Mouse (Mus musculus): Measurements from ENCODE around the gene Esam.

The Esam gene

GRCm38 (mm10) chr9:37527396-37528224 is at the start of gene Esam:
Gene Esam, plus strand, starts transcription at chr9:37528078.
- DNase-seq = peak; percentile 84

- DNase-seq = no peak
These were observed 42.7 kb upstream of the Esam start for GRCm38 (mm10) chr9:37485146-37485545.

GRCm38 (mm10) chr9:37488041-37488440 is 39.8 kb upstream of the Esam start:
- DNase-seq = no peak

GRCm38 (mm10) chr9:37488611-37489396 is 39.1 kb upstream of the Esam start, which contains the start of gene Msantd2:
Gene Msantd2, plus strand, starts transcription at chr9:37489319.
- DNase-seq = peak; percentile 88

DNA sequence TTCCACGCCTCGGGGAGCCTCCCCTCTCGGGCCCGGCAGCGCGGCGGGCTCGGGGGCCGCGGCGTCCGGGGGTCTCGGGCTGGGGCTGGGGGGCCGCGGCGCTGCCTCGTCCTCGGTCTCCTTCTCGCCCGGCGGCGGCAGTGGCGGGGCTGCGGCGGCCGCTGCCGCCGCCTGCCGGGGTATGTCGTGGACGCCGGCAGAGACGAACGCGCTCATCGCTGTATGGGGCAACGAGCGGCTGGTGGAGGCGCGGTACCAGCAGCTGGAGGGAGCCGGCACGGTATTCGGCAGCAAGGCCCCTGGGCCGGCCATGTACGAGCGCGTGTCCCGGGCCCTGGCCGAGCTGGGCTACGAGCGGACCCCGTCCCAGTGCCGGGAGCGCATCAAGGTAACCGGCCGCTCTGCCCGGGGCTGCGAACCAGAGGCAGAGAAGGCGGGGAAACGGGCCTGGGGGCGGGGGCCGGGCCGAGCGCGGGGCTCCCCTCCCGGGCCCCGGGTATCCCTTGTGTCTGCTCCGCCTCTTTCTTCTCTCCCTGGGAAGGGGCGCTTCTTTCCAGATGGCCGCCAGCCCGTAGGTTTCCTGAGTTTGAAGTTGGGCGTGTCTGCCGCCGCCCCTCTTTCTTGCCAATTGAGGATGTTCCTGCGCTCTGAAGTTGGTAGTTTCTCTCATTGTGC is 38.3 kb upstream of the Esam start:
- peak; percentile 22 for DNase-seq

GRCm38 (mm10) chr9:37495761-37496160 is 32.1 kb upstream of the Esam start:
- no peak for DNase-seq

DNA sequence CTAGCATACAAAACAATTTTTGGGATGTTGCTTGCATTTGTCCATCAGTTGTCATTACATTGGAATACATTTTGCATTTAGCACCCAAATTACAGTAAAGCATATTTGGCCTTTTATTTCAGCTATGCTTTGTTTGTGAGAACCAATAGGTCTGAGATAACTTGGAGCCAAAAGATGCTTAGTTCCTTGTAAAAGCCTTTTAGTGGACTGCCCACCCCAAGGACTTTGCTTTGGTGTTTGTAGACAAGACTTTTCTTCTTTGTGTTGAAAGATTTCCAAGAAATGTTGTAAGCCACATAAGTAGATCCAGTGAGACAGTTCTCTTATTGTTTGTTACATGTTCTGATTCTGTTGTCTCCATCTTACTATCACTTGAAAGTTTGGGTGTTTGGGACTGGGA is 31.6 kb upstream of the Esam start:
- DNase-seq = no peak

DNA sequence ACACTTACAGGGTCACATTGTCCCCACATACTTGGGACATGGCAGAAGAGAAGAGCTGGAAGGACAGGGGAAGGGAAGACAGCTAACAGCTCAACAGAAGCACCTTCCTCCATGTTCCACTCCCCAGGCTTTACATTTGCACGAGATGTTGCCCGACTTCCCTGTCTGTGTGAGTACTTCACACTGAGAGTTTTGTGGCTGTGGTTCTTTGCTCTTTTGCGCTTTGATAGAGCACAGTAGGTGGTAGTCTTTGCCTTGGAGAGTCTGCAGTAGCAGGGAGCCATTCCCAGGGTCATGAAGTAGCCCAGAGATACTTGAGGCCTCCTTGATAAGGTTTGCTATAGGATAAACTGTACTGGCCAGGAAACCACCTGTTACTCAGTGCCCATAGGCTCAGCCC is 27.7 kb upstream of the Esam start:
- DNase-seq = no peak

DNA sequence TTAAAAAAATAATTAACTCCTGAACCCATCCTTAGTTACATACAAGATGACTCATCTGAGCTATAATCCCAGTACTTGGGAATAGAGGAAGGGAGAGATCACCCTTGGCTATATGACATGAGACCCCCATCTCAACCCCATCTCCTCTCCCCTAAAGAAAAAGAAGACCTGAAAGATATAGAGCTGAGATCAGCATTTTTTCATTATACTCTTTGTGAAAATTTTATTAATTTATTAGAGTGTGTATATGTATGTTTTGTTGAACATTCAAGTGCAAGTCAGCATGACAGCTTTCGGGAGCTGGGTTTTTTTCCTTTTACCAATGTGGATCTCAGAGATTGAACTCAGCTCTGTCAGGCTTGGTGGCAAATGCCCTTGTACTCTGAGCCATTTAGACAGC is 26.7 kb upstream of the Esam start:
- DNase-seq = no peak

DNA sequence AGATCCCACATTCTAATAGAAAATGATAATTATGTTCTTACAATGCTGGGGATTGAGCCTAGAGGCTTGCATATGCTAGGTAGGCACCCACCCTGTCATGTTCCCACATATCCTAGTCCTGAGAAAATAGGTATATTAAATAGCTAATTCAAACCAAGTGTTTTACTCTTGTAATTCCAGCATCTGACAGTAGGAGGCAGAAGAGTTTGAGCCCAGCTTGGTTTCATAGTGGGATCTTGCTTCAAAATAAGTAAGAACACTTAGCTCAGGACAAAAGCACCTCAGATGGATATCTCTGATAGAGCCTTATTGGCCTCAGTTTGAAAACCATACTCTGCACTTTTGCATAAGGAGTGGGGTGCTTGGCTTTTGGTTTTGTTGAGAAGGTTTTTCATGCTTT is 23.5 kb upstream of the Esam start:
- DNase-seq = no peak

DNA sequence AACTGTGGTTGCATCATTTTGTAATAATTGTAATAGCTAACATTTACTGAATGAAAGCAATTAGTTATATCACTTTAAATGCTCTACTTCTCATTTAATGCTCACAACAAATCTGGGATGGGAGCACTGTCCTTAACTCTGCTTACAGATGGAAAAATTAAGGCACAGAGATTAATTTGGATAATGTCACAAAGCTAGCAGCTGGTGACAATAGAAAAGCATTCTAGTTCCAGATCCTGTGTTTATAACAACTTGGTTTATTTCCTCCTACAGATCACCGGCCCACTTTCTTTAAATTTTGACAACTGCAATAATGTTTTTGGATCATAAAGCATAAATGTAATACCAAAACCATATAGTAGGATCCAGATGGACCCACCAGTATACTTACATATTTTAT is 21.9 kb upstream of the Esam start:
- DNase-seq = no peak

DNA sequence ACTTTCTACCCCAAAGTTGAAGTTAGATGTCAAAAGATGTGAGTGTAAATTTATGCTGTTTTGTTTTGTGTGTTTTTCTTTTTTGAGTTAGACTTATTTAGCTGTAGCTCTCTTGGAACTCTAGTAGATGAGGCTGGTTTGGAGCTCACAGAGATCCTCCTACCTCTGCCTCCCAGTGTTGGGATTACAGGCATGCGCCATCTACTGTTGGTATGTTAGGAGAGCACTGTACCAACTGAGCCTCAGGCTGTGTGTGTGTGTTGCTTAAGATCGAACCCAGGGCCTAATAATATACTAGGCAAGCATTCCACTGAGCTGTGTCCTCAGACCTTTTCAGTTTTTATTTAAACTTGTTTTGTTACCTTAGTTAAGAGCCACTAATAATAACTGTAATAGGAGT is 15.8 kb upstream of the Esam start:
- DNase-seq = no peak

DNA sequence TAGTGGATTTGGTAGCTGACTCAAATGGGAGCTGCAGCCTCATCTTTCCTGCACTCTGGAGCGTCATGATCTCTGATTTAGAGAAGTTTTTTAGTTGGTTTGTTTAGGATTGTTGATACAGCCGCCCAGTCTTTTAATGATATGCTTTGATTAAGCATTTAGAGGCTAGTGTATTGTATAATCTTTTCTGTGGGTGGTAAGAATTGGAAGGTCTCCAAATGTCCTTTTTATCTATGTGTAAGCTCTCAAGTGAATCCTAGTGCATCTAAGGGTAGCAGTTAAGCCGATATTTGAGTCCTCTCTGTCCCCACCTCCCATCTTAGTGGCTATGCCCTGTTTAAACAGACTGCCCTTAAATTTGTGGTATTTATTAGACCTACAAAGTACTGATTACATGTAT is 13.4 kb upstream of the Esam start:
- no peak for DNase-seq

DNA sequence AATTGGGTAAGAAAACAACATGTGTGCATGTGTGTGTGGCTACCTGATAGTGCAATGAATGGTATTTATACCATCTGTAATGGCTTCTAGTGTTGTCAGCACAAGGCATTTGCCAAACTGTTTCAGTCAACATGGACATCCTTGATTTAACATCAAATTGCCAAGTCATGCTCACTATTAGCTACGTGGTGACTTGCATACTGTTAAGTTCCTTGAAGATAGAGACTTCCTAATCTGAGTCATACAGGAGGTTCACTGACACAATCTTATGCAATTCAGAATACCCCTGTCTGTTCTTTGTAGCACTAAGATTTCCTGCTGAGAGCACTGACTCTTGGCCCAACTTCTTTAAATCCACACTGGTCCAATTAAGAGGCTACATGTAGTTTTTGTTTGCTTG is 10.4 kb upstream of the Esam start:
- no peak for DNase-seq

GRCm38 (mm10) chr9:37518991-37519390 is 8.9 kb upstream of the Esam start:
- no peak for DNase-seq

DNA sequence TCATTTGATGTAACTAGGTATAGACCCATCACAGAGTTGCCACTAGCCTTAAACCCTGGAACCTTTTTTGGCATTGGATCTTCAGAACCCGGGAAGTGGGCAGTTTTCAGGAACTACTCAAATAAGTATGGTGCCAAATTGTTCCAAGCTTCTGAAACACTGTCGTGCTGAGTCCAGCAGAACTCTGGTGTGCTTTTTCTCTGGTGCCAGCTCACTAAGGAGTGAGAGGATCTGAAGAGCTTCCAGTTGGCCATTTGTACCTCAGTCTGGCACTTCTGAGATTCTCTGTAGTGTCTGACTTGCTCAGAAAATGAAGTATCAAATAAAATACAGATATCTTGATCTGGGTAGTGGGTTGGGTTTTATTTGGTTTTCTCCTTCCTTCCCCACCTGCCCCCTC is 7.9 kb upstream of the Esam start:
- no peak for DNase-seq

DNA sequence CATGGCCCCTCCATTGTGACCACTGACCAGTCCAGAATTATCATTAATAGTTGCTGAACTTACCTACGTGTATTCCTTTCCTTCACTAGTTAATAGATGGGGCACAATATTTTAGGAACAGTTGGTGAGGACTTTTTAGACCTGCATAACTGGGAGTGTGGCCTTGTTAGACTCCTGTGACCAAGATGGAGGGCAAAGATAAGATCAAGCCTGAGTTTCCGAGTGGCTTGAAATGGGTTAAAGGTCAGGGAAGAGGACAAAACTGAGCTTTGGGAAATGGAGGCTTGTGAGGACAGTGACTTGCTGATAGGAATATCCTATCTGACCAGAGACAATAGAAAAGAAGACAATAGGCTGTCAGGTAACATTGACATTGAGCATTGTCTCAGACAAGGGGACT is 2.4 kb upstream of the Esam start:
- no peak for DNase-seq

GRCm38 (mm10) chr9:37526443-37527395 is 1.2 kb upstream of the Esam start:
- DNase-seq = no peak

DNA sequence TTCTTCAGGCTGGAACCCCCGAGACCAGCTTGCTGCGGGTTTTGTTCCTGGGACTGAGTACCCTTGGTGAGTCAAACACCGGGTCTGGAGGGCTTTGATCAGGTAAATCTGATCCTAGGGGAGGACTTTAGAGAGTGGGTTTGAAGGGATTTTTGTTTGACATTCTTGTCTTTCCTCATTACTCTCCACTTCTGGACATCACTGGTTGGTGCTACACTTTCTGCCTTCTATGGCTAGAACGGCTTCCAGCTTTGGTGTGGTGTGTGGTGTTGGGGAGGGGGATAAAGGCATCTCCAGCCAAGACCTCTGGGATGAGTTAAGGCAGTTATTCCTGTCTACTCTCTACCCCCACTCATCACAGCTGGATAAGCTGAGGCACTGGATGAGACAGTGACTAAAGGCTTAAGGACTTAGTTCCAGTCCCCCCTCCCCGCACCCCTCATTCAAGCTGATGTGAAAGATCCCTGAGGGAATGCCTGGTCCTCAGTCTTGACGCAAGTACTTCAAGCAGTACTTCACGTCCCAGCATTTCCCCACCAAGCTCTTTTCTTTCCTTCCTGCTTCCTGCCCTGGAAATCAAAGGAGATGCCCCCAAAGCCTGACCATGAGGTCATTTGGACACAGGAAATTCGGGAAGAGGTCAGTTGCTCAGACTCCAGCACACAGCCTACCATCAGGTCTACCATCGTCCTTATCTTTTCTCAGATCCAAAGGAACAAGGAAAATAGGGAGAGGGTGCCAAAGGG is 520 bp downstream of the Esam start:
- DNase-seq = peak; percentile 54

- peak; percentile 81 for DNase-seq
These were observed 2.4 kb downstream of the Esam start for GRCm38 (mm10) chr9:37530031-37530887.

Data from kidney, adult 9 months (tissue).